Mouse (Mus musculus) erythroblast, embryonic 14.5 days (primary cell): ENCODE results near the gene Numbl. TPM values are rescaled to one million over a fixed set of nuclear protein-coding genes. Genes with fewer than 3 reads are reported as not detected.

Experiments used
- H3K27me3 ChIP-seq: 2 replicates; pipeline ENCODE4 v1.6.1; 2012; ENCODE audit warnings: inconsistent platforms; ENCODE audit not compliant: control insufficient read depth
- H3K36me3 ChIP-seq: 2 replicates; pipeline ENCODE4 v1.6.1; 2012; ENCODE audit warnings: mild to moderate bottlenecking, inconsistent platforms; ENCODE audit not compliant: control insufficient read depth
- H3K4me1 ChIP-seq: 2 replicates; pipeline ENCODE4 v1.6.1; 2012; ENCODE audit warnings: inconsistent platforms; ENCODE audit not compliant: control insufficient read depth
- H3K4me3 ChIP-seq: replicated peaks from 2 replicates; pipeline ENCODE3; 2012; ENCODE audit warnings: moderate library complexity, mild to moderate bottlenecking, inconsistent platforms
- H3K9me3 ChIP-seq: 2 replicates; pipeline ENCODE4 v1.6.1; 2012; ENCODE audit warnings: low read length, inconsistent platforms, mixed read lengths; ENCODE audit not compliant: control insufficient read depth
- GATA1 ChIP-seq: IDR thresholded peaks from 2 replicates; pipeline ENCODE4 v1.6.1; 2012; ENCODE audit warnings: low read length, inconsistent platforms, mixed read lengths
- TAL1 ChIP-seq: IDR thresholded peaks from 3 replicates; pipeline ENCODE4 v1.6.1; 2012; ENCODE audit warnings: low read length, inconsistent platforms, mixed read lengths
- polyA plus RNA-seq: library from polyadenylated mRNA; stranded (reverse); fragments of >175 nt; gene quantifications from 2 replicates; pipeline ENCODE4 v1.2.3, GENCODE M21; 2012

The Numbl gene
- polyA plus RNA-seq, 1 experiment, result 0.09 TPM

GRCm38 (mm10) chr7:27298816-27299215 is 40.6 kb downstream of the Numbl start:
- Histone ChIP-seq H3K9me3 (no peaks in the 10 kb centered on the region), H3K27me3 (no peaks in the 10 kb centered on the region)
- TF ChIP-seq TAL1 (no peak), GATA1 (no peak)

GRCm38 (mm10) chr7:27300351-27300750 is 42.1 kb downstream of the Numbl start:
- Histone ChIP-seq H3K27me3 (peaks cover 3% of the 10 kb centered on the region), H3K4me3 (no peak overlapping the region), H3K36me3 (no peaks in the 10 kb centered on the region), H3K4me1 (no peaks in the 10 kb centered on the region), H3K9me3 (no peaks in the 10 kb centered on the region)
- TF ChIP-seq TAL1 (no peak), GATA1 (no peak)

More at GRCm38 (mm10) chr7:27298816-27299215, 40.6 kb downstream of the Numbl start:
- no peaks in the 10 kb centered on the region for H3K36me3 ChIP-seq
- H3K4me3 ChIP-seq, result no peak overlapping the region
- no peaks in the 10 kb centered on the region for H3K4me1 ChIP-seq

- H3K4me3 ChIP-seq, result no peak overlapping the region
- peaks cover 3% of the 10 kb centered on the region for H3K27me3 ChIP-seq
- no peaks in the 10 kb centered on the region for H3K4me1 ChIP-seq
- H3K36me3 ChIP-seq, result no peaks in the 10 kb centered on the region
- no peaks in the 10 kb centered on the region for H3K9me3 ChIP-seq
- TF ChIP-seq TAL1, result no peak
These were observed 42.6 kb downstream of the Numbl start for GRCm38 (mm10) chr7:27300801-27301200.

GRCm38 (mm10) chr7:27302172-27302571 is 43.9 kb downstream of the Numbl start:
- Histone ChIP-seq H3K9me3 (no peaks in the 10 kb centered on the region), H3K4me1 (no peaks in the 10 kb centered on the region), H3K4me3 (no peak overlapping the region), H3K27me3 (peaks cover 3% of the 10 kb centered on the region), H3K36me3 (no peaks in the 10 kb centered on the region)
- TF ChIP-seq TAL1 (no peak), GATA1 (no peak)

- TF ChIP-seq GATA1 (no peak), TAL1 (no peak)
- Histone ChIP-seq H3K9me3 (no peaks in the 10 kb centered on the region), H3K4me1 (no peaks in the 10 kb centered on the region; the same call in 1 of the 2 replicates), H3K36me3 (no peaks in the 10 kb centered on the region), H3K27me3 (peaks cover 15% of the 10 kb centered on the region), H3K4me3 (no peak overlapping the region)
These were observed 47.0 kb downstream of the Numbl start for GRCm38 (mm10) chr7:27305091-27305730.

GRCm38 (mm10) chr7:27306161-27307160 is 48.2 kb downstream of the Numbl start:
- Histone ChIP-seq H3K27me3 (peaks cover 27% of the 10 kb centered on the region), H3K9me3 (no peaks in the 10 kb centered on the region), H3K4me3 (no peak overlapping the region), H3K4me1 (peaks cover 3% of the 10 kb centered on the region), H3K36me3 (no peaks in the 10 kb centered on the region)
- TF ChIP-seq TAL1 (no peak), GATA1 (no peak)

GRCm38 (mm10) chr7:27307551-27307950 is 49.3 kb downstream of the Numbl start:
- TF ChIP-seq GATA1, result no peak
- no peak for TF ChIP-seq TAL1
- Histone ChIP-seq H3K27me3 (peaks cover 28% of the 10 kb centered on the region), H3K36me3 (no peaks in the 10 kb centered on the region), H3K4me3 (no peak overlapping the region), H3K9me3 (no peaks in the 10 kb centered on the region), H3K4me1 (peaks cover 3% of the 10 kb centered on the region)

GRCm38 (mm10) chr7:27308821-27309549 is 50.8 kb downstream of the Numbl start:
- peaks cover 28% of the 10 kb centered on the region for H3K27me3 ChIP-seq
- TF ChIP-seq GATA1 (no peak), TAL1 (no peak)

More at GRCm38 (mm10) chr7:27308821-27309549, 50.8 kb downstream of the Numbl start:
- no peaks in the 10 kb centered on the region for H3K36me3 ChIP-seq
- peaks cover 3% of the 10 kb centered on the region for H3K4me1 ChIP-seq
- H3K9me3 ChIP-seq, result peaks cover 3% of the 10 kb centered on the region
- no peak overlapping the region for H3K4me3 ChIP-seq
